Mouse (Mus musculus): ENCODE measurements around the gene Bag6. TPM values are rescaled to one million over a fixed set of nuclear protein-coding genes. Genes with fewer than 3 reads are reported as not detected.

The Bag6 gene
- polyA plus RNA-seq, 1 experiment from 2014 or later = 75.5 TPM

DNA sequence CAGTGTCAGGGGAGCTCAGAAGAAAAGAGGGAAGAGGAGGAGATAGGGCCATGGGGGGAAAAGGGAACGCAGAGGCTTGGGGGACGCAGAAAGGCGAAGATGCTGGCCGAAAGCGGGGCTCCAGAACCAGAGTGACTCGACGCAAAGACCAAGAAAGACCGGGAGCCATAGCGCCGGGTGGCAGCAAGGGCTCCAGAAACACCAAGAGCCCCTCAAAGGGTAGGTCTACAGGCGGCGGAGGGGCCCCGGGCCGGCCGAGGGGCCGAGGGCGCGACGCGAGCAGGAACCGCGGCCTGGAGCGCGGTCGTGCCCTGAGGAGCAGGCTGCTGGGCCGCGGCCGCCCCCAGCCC lies 29.2 kb downstream of the Bag6 start:
- Histone ChIP-seq H3K4me3 (ENCODE audit: low read depth, low read length) (peak overlapping the region; percentile 65), H3K27ac (ENCODE audit: low read depth) (peak overlapping the region; percentile 85), H3K36me3 (ENCODE audit: control insufficient read depth, insufficient read depth, low read length) (peaks cover 34% of the 10 kb centered on the region), H3K4me2 (ENCODE audit: low read length) (peak overlapping the region; percentile 98), H3K9me3 (ENCODE audit: control insufficient read depth, low read length) (no peaks in the 10 kb centered on the region), H3K27me3 (replicated peaks; ENCODE audit: control insufficient read depth, insufficient read depth, low read length) (no peaks in the 10 kb centered on the region), H3K9ac (ENCODE audit: low read length) (peak overlapping the region; percentile 87), H3K4me1 (replicated peaks; ENCODE audit: control insufficient read depth, insufficient read depth, low read length) (peaks cover 19% of the 10 kb centered on the region)
- DNase-seq (ENCODE audit: low spot score) (peak; percentile 76), ATAC-seq (replicated peaks; ENCODE audit: low FRiP score, low TSS enrichment, low read depth) (no peak)
- under 1% methylated on average over 27 of the region's 28 CpGs for WGBS

DNA sequence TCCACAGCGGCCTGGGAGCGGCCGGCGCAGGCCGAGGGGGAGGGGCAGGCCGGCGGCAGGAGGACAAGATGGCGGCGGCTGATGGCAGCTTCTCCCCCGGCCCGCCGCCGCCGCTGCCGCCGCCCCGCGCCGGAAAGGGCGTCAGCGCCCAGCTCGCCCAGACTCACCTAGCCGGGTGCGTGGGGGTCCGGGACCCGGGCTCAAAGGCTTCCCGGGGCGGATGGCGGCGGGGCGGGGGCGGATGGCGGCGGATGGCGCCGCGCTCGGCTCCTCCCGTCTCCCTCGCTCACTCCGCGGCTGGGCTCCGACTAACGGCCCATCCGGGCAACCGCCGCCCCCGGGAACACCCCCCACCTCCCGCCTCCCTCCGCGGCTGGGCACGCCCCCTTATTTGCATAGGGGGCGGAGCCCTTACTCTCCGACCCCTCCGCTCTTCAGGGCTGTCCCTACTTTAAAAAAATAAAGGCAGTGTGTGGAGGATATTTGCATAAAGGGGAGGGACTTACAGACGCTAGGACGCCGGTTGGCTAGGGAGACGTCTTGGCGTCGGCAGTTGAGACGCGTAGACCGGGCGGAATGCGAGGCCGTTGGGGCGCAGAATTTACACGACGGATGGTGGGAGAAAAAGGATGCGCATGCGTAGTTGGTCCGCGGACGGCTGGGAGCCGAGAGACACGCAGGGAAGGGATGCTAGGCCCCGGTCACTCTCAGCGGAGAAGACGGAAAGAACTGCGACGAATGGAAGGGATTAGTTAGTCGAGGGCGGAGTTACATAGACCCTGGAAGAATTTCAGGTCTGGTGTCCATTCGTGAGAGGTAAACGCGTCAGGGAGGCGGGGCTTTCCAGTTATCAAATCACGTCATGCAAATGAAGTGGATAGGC lies 29.8 kb downstream of the Bag6 start, which contains the start of gene Prrc2a:
Gene Prrc2a (minus strand): TSS at position 330 of the 883 bp plus-strand sequence.
- H3K9ac ChIP-seq (ENCODE audit: low read length) = peak within 1 kb of the TSS; percentile 87
- peaks cover 19% of the 10 kb centered on the region for H3K4me1 ChIP-seq (replicated peaks; ENCODE audit: control insufficient read depth, insufficient read depth, low read length)
- WGBS = under 1% methylated on average over 79 of the region's 89 CpGs
- H3K9me3 ChIP-seq (ENCODE audit: control insufficient read depth, low read length) = no peaks in the 10 kb centered on the region
- ATAC-seq (replicated peaks; ENCODE audit: low FRiP score, low TSS enrichment, low read depth) (peak; percentile 94), DNase-seq (ENCODE audit: low spot score) (peak; percentile 98)
- H3K27me3 ChIP-seq (replicated peaks; ENCODE audit: control insufficient read depth, insufficient read depth, low read length) = no peaks in the 10 kb centered on the region
- peak within 1 kb of the TSS; percentile 99 for H3K27ac ChIP-seq (ENCODE audit: low read depth)
- peaks cover 28% of the 10 kb centered on the region for H3K36me3 ChIP-seq (ENCODE audit: control insufficient read depth, insufficient read depth, low read length)
- H3K4me2 ChIP-seq (ENCODE audit: low read length) = peak within 1 kb of the TSS; percentile 98
- peak within 1 kb of the TSS; percentile 65 for H3K4me3 ChIP-seq (ENCODE audit: low read depth, low read length)

DNA sequence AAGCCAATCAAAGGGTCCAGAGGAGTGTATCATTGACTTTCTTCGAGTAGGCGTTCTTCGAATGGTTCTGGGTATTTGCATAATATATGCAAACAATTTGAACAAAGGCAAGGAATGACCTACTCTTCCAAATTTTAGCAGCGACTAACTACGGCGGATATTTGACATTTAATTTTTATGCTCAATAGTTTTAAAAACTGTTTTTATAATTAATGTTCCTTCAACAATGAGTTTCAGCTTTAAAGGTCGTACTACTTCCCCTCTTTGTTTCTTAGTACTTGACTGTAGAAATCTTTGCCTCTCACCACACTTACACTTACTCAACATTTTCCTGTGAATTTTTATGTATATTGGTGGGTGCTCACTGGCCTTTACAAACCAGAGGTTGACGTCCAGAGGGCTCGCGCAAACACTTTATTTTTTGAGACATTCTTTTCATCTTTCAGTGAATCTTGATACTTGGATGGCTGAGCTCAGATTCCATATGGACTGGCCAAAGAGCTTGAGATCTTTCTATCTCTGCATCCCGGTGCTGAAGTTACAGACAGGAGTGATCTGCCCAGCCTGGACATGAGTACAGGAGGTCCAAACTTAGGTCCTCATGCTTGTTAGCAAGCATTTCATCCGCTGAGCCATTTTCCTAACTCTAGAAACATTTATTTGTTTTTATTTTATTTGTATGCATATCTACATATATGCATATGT lies 30.6 kb downstream of the Bag6 start:
- DNase-seq (ENCODE audit: low spot score) = no peak
- Histone ChIP-seq H3K27ac (ENCODE audit: low read depth) (peak overlapping the region; percentile 99), H3K4me3 (ENCODE audit: low read depth, low read length) (peak overlapping the region; percentile 65), H3K4me2 (ENCODE audit: low read length) (peak overlapping the region; percentile 65), H3K9ac (ENCODE audit: low read length) (peak overlapping the region; percentile 58), H3K27me3 (replicated peaks; ENCODE audit: control insufficient read depth, insufficient read depth, low read length) (no peaks in the 10 kb centered on the region), H3K4me1 (replicated peaks; ENCODE audit: control insufficient read depth, insufficient read depth, low read length) (peaks cover 19% of the 10 kb centered on the region), H3K36me3 (ENCODE audit: control insufficient read depth, insufficient read depth, low read length) (peaks cover 20% of the 10 kb centered on the region), H3K9me3 (ENCODE audit: control insufficient read depth, low read length) (no peaks in the 10 kb centered on the region)
- WGBS = 20% methylated on average over 12 of the region's 12 CpGs
- ATAC-seq (replicated peaks; ENCODE audit: low FRiP score, low TSS enrichment, low read depth) = peak; percentile 85

- no peaks in the 10 kb centered on the region for H3K9me3 ChIP-seq (ENCODE audit: control insufficient read depth, low read length)
- no peaks in the 10 kb centered on the region for H3K27me3 ChIP-seq (replicated peaks; ENCODE audit: control insufficient read depth, insufficient read depth, low read length)
- no peak overlapping the region; the same call in 1 of the 2 replicates for H3K9ac ChIP-seq (ENCODE audit: low read length)
- DNase-seq (ENCODE audit: low spot score) (no peak), ATAC-seq (replicated peaks; ENCODE audit: low FRiP score, low TSS enrichment, low read depth) (no peak)
- WGBS = 61% methylated on average over 8 of the region's 8 CpGs
- H3K36me3 ChIP-seq (ENCODE audit: control insufficient read depth, insufficient read depth, low read length) = peaks cover 11% of the 10 kb centered on the region
- peak overlapping the region; percentile 65 for H3K4me2 ChIP-seq (ENCODE audit: low read length)
- peaks cover 19% of the 10 kb centered on the region for H3K4me1 ChIP-seq (replicated peaks; ENCODE audit: control insufficient read depth, insufficient read depth, low read length)
- H3K27ac ChIP-seq (ENCODE audit: low read depth) = peak overlapping the region; percentile 99
- no peak overlapping the region for H3K4me3 ChIP-seq (ENCODE audit: low read depth, low read length)
Observed at GRCm38 (mm10) chr17:35166352-35167035, 31.5 kb downstream of the Bag6 start.

GRCm38 (mm10) chr17:35167794-35168193 lies 32.8 kb downstream of the Bag6 start:
- Histone ChIP-seq H3K4me1 (replicated peaks; ENCODE audit: control insufficient read depth, insufficient read depth, low read length) (peaks cover 15% of the 10 kb centered on the region), H3K4me3 (ENCODE audit: low read depth, low read length) (no peak overlapping the region), H3K36me3 (ENCODE audit: control insufficient read depth, insufficient read depth, low read length) (0 out of 2 replicates have a peak, but pooled peaks cover 1% of the 10 kb centered on the region), H3K27me3 (replicated peaks; ENCODE audit: control insufficient read depth, insufficient read depth, low read length) (no peaks in the 10 kb centered on the region), H3K27ac (ENCODE audit: low read depth) (no peak overlapping the region), H3K9me3 (ENCODE audit: control insufficient read depth, low read length) (no peaks in the 10 kb centered on the region), H3K4me2 (ENCODE audit: low read length) (no peak overlapping the region), H3K9ac (ENCODE audit: low read length) (no peak overlapping the region)
- WGBS = 87% methylated on average over 7 of the region's 7 CpGs
- ATAC-seq (replicated peaks; ENCODE audit: low FRiP score, low TSS enrichment, low read depth) (no peak), DNase-seq (ENCODE audit: low spot score) (no peak)

- DNase-seq (ENCODE audit: low spot score) = no peak
- 21% methylated on average over 4 of the region's 4 CpGs for WGBS
- H3K4me3 ChIP-seq (ENCODE audit: low read depth, low read length) = no peak overlapping the region
- no peaks in the 10 kb centered on the region for H3K36me3 ChIP-seq (ENCODE audit: control insufficient read depth, insufficient read depth, low read length)
- no peaks in the 10 kb centered on the region for H3K9me3 ChIP-seq (ENCODE audit: control insufficient read depth, low read length)
- H3K4me1 ChIP-seq (replicated peaks; ENCODE audit: control insufficient read depth, insufficient read depth, low read length) = peaks cover 9% of the 10 kb centered on the region; the same call in 1 of the 2 replicates
- no peak for ATAC-seq (replicated peaks; ENCODE audit: low FRiP score, low TSS enrichment, low read depth)
- no peaks in the 10 kb centered on the region for H3K27me3 ChIP-seq (replicated peaks; ENCODE audit: control insufficient read depth, insufficient read depth, low read length)
- H3K9ac ChIP-seq (ENCODE audit: low read length) = no peak overlapping the region
- no peak overlapping the region for H3K27ac ChIP-seq (ENCODE audit: low read depth)
- no peak overlapping the region for H3K4me2 ChIP-seq (ENCODE audit: low read length)
Observed at GRCm38 (mm10) chr17:35168541-35169207, 33.7 kb downstream of the Bag6 start.

- no peak overlapping the region for H3K9ac ChIP-seq (ENCODE audit: low read length)
- H3K36me3 ChIP-seq (ENCODE audit: control insufficient read depth, insufficient read depth, low read length) = no peaks in the 10 kb centered on the region
- DNase-seq (ENCODE audit: low spot score) (no peak), ATAC-seq (replicated peaks; ENCODE audit: low FRiP score, low TSS enrichment, low read depth) (no peak)
- H3K4me2 ChIP-seq (ENCODE audit: low read length) = no peak overlapping the region
- no peaks in the 10 kb centered on the region for H3K27me3 ChIP-seq (replicated peaks; ENCODE audit: control insufficient read depth, insufficient read depth, low read length)
- 71% methylated on average over 11 of the region's 11 CpGs for WGBS
- no peak overlapping the region for H3K27ac ChIP-seq (ENCODE audit: low read depth)
- H3K4me1 ChIP-seq (replicated peaks; ENCODE audit: control insufficient read depth, insufficient read depth, low read length) = no peaks in the 10 kb centered on the region
- H3K4me3 ChIP-seq (ENCODE audit: low read depth, low read length) = no peak overlapping the region
- no peaks in the 10 kb centered on the region for H3K9me3 ChIP-seq (ENCODE audit: control insufficient read depth, low read length)
Observed at GRCm38 (mm10) chr17:35172445-35173234, 37.7 kb downstream of the Bag6 start.

All from intestine, embryonic 14.5 days (tissue).